Mouse (Mus musculus) lung, postnatal 25 days (tissue): ENCODE data around the gene Psmb7.

Experiments
- DNase-seq: peaks from one replicate; pipeline ENCODE4 v3.0.0; 2022; ENCODE audit warnings: low spot score

The Psmb7 gene

DNA sequence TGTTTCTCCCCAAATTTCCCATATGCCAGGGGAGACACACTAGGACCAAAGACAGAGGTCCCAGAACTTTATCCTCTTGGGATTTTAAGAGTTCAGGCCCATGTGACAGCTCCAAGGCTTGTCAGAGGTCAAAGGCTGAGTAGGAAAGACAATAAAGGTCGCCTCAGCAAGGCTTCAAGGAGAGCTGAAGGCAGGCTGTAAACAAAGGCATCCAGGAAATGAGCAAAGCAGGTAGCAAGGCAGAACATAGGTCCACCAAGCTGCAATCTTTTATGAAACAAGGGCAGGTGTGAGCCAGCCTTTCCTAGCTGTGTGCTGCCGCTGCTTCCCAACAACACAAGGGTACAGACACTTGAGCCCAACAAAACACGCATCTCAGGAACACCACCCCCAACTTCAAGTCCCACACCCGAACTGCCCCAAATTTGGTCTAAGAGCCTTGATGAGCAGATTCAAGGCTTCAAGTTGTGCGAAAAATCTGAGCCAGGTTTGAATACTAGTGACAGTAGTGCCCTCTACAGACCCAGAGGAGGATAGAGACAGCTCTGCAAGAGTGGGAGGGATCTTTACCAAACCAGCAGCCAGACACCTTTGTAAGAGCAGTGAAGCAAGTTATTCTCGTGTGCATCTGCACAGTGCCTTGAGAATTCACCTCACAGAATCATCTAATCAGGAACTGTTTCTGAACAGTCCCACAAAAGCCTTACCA lies 52.0 kb downstream of the Psmb7 start:
- no peak for DNase-seq

DNA sequence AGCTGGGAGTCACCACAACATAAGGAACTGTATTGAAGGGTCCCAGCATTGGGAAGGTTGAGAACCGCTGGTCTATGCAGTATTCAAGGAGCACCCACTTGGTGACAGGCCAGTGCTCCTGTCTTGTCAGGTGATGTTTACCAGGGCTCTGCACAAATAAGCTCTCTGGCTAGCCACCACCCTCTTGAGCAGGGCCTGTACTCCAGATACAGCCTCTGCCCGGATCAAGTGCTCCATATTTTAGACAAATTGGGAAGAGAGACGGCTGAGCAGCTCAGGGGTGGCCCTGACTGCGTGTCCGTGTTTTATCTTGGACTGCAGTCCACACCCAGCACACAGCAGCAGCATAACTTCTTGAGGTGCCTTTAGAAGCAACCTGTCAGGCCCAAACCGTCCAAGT lies 57.2 kb downstream of the Psmb7 start:
- DNase-seq: no peak

DNA sequence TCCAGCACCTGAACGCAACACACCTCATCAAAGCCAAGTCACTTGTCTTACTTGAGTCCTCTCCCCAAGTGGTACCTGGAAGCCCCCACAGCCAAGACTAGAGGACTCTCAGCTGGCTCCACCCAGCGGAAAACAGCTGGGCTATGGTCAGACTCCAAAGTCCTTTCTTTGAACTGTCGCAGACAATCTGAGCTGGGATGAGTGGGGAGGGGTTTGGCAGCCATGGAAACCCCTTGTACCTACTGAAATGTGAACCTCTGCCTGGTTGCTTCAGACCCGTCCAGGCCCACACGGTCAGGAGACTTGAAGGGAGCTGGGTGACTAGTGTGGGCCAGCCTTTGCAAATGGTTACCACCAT lies 58.5 kb downstream of the Psmb7 start:
- no peak for DNase-seq

DNA sequence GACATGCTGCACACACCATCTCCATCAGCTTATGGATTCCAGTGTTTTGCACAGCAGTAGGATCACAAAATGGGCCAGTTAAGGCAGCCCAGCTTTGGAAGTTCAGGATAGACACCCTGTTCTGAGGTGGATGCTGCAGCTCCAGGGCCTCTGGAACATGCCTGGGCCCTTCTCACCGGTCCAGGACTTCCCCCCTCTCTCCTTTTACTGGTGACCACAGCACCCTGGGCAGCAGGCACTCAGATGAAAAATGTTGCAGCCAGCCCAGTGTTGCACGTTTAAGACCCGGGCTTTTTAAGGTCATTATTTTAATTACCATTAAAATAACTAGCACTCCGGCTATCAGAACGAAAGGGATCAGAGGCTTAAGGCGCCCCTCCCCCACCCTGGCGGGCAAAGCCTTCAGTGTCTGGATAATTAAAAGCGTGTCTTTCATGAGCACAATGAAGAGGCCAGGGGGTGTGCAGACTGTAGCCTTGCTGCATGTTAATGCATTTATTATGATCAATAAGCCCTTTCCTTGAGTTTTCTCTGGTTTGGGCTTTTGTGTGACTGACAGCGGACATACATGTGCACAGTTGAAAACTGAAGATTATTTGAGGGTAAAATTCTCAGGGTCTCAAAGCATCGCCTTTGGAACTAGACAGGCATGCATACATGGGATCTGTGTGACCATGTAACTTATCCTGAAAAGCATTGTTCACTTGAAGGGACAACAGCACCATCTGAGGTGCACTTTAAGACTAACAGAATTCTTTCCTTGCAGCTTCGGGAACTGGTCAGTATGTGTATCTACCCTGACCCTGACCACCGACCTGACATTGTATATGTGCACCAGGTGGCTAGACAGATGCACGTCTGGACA lies 59.1 kb downstream of the Psmb7 start:
- no peak for DNase-seq

DNA sequence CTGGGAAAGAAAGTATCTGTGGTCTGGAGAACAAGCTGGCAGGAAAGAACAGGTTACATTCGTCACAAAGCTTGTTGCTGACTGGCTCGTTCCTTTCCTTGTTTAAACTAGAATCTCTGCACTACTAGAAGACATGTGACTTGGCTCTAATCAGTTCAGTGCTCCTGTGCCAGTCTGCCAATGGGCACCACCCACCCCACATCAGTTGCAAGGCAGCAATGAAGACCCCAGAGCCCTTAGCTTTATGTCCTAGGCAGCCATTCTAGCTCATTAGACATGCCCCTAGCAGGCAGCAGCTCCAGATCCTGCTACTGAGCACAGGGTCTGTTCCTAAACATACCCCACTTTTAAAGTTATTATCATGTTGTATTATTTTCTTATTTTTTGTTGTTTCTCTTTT lies 59.9 kb downstream of the Psmb7 start:
- DNase-seq: no peak

DNA sequence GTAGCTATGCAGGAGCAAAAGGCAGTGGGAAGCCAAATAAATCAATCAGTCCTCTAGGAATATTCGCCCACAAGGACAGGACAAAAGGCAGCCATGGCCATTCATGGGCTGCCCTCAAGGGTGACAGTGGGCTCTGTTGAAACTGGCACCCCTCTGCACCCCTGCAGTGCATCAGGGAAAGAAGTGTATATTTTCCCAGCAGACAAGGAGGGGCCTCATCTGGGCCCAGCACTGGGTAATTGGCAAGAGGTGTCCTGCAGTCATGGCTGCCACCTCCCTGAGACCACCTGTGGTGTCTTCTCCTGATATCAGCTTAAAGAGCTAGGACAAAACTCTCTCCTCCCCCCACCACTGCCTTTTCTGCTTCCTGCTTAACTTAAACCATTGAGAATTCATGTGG lies 64.4 kb downstream of the Psmb7 start:
- DNase-seq: no peak

DNA sequence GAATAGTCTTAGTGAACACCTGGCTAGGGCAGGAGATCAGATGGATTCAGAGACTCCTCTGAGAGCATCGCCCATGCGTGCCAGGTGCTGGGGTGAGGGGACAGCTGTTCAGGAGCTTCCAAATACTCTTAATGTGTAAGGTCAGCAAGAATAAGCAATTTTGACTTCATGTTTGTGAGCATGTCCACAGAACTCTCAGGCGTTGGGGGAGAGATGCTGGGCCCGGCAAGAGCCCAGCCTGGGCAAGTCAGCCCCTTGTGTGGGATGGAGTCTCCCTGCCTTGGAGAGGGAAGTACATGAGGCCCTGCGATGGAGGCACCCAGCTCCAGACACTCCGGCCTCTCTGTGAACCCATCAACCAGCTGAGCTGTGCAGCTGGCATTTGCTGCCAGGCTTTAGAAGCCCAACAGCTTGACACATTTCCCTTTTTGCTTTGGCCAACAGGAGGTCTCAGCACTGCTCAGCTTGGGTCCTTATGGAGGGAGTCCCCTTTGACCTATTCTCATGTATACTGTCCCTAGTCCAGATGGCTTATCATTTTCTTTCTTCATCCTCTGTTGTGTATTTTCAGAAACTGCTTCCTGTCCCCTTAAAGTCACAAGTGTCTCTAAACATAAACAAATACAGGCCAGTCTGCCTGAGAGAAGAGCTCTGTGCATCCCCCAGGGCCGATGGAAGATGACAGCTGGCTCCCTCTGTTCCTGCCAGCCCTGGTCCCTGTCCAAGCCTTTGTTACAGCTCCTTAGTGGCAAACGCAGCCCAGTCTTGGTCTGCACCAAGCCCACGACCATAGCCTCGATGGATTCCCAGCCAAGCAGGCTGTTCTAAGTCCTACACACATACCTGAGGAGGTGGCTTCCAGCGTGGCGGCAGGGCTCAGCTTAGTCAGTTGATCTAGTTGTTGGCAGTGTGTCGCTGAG lies 65.0 kb downstream of the Psmb7 start:
- DNase-seq: peak; percentile 45

DNA sequence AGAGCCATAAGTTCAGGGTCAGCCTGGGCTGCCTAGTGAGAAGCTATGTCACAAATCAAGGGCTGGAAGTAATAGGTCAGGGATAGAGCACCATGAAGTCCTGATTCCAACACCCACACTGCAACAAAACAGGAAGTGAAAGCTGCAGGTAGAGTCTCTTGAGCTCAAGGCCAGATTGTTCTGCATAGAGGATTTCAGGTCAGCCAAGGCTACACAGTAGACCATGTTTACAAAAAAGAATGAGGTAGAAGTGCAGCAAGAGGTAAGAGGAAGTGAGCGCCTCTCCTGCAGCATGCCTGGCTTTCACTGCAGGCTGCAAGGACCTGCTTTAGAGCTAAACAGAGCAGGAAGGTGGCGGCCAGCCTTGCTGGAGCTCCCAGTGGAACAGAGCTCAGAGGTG lies 69.2 kb downstream of the Psmb7 start:
- peak; percentile 15 for DNase-seq

DNA sequence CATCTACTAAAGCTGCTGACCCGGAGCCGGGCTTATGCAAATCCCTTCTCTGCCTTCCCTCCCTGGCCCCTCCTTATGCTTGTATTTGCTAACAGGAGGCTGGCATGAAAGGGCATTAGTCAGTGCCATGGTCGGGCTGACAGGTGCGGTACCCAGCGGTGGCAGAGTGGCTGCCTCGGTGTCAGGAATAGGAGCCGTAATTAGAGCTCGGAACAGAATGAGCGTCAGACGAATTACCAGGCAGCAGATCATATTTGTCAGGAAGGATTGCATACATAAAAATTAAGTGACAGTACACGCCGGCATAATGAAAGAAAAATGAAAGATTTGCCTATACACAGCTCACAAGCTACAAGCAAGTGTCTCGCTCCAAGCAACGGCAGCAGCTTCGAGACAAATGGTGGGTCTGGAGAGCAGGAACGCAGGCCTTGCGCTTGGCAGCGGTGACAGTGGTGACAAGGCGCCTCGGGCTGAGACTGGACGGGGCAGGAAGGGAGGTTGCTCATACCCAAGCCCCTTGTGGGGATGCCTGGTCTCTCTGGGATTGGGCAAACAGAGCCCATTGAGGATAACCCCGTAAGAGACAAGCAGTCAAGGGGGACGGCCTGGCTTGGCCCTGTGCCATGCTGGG lies 71.8 kb downstream of the Psmb7 start:
- DNase-seq: no peak

DNA sequence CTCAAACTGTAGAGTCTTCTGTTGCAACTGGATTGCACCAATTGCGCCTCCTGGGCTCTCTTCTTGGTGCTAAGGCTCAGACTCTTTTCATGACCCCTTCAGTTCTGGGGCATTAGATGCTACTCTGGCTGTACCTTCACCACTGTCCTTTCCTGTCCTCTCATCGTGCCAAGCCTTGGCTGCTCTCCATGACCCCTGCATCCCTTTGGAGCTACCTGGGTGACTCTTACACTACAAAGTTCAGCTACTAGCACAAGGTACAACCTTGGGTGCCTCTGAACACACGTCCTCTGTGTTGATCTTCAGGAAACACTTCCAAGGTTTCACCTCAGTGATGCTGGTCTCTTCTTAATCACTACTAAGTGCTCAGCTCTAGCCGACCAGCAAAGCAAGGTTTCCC lies 81.3 kb downstream of the Psmb7 start:
- DNase-seq: no peak

DNA sequence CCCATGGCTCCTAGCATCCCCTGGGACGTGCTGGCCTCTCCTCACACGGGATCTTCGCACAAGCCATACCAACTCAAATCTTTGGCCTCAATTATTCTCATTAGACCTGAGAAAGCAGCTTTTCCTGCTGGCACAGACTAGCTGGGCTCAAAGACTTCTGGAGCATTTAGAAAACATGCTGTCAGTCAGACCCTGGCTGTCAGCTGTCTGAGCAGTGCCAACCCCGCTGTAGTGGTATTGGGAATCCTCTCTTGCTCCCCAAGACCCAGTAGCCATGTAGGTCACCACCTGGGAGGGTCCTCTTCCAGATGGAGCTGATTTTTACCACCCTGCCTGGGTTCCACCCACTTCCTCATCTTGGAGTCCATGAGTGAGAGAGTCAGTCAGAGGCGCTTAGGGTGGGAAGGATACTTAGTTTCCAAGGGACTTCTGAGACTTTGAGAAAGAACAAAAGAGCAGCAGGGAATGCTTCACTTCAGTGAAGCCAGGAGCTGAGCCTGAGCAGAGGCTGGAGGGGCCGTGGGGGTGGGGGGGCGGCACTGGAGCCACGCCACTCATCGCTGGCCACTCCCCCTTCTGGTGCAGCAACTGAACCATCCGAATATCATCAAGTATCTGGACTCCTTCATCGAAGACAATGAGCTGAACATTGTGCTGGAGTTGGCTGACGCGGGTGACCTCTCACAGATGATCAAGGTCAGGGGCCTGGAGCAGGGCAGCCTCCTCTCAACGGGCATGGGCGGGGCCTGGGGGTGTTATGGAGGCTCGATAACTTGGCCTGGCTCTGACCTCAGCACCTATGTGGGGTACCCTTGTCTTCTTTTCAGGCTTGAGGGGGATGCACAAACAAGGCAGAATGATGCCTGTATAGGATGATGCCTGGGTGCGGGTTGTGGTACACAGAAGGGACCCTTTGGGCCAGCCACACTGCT lies 83.3 kb downstream of the Psmb7 start:
- DNase-seq: no peak

DNA sequence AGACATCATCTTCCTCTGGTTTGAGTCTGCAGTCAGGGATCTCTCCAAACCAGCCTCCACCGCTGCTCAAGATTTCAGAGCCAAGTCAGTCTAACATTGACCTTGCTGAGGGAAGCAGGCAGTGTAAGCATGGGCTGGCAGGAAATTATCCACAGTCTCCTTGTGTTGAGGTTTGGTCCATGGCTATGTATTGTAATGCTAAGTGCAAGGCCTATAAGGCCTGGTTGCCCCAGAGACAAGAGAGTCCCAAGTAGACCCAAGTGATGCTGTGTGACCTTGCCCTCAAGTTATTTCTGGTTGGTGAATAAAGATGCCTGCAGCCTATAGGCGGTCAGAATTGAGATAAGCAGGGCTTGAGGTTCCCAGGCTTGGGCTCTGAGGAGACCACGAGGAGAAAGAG lies 87.2 kb downstream of the Psmb7 start:
- DNase-seq: no peak

DNA sequence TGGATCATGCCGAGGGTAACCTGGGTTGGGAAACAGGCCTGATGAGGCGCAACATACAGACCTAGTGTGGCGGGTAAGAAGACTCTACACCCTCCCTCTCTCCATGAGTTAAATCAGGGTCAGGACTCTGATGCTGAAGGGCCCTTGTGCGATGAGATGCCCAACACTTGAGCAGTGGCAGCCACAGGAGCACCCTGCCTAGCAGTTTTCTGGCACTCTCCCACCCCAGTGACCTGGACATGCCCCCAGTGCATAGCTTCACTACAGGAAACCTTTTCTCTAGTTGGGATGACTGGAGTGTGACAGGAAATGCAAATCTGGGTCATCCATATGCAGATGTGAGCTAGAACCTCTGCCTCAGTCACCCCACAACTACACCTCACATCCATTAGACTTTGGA lies 88.2 kb downstream of the Psmb7 start:
- DNase-seq: no peak

DNA sequence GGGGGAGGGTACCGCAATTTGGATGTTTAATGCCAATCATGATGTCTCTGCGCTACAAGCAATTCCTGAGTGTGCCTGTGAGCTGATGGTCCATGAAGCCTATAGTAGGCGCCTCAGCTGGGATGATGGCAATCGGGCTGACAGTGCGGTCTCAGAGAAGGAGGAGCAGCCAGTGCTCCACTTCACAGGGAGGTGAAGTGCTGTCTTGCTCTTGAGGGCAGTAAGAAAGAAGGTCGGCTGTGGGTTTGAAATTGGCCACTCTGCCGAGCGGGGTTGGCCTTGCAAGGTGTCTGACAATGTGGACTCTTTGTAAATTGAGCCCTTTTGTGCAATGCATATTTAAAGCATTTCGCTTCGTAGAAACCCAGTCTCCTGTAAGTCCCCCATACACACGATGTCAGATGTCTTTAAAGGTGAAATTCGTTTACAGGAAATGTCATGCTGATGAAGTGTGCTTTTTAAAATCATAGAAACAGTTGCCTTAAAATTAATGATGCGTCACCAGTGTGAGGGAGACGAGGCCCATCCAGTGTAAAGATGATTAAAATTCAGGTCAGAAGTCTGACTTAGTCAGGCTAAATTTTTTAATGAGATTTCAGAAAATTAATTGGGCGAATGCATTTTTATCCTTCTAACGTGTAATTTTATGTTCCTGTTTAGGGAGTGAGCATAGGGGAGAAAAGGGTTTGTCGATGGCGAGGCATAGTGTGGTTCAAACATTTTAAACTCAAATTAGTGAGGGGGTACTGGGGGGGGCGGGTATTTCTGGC lies 89.5 kb downstream of the Psmb7 start:
- DNase-seq: no peak

DNA sequence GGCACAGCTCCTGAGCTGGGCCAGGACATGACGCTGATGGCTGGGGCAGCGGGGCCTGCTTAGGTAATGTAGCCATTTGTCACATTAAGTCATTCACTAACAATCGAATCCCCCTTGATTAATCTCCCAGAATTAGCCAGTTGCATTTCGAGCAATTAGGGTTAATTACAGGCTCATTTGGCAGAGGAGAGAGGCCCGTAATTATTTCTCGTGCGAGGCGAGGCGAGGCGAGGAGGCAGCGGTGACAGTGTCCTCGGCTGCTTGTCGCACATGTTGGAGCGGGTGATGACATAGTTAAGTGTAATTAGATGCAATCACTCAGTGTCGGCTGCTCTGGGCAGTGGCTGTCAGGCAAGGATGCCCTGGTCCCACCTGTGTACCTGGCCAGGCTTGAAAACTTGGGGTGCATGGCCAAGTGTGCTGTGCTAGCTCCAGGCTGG lies 91.9 kb downstream of the Psmb7 start:
- no peak for DNase-seq

DNA sequence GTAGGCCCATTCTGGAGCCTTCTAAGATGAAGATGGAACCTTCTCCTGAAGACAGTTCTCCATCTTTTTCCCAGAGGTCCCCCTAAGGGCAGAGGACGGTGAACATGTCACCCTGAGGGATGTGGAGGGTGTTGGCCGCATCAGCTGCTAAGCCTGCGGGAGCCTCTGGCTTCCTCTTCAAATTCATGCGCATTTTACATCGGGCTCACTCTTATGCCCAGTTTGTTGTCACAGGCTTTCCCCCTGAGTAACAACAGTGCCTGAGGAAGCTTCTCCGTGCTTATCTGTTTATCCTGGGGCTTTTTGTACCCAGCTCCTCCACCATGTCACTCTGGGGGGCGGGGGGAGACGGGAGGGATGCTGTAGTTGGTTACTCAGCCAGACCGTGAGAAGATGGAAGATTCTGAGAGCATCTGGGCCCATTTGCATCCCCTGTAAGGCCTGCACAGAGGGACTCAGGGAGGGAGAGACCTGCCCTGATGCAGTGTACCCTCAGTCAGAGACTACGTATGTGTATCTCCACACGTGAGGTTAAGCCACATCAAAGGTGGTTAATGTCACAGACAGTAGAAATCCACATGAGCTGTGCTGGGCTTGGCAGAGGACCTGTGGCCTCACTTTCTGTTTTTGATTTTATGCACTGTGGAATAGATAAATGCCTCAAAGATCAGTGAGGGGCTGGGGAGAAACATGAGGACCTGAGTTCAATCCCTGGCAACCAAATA lies 95.9 kb downstream of the Psmb7 start:
- no peak for DNase-seq

DNA sequence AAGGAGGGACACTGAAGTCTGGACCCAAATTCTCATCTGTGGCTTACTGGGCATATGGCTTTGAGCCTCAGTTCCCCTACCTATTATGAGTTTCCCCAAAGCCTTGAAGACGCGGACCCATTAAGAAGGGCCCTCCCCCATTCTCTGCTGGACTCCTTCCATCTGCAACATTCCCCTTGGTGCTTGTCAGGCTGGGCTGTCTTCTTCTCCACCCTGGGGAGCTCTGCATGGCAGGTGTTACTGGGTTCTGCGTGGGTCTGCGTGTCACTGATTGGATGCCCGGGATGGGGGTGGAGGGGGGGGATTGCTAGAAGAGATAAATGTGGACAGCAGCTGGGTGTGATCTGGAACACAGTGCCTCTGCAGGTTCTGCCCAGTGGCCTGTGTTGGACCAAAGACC lies 97.1 kb downstream of the Psmb7 start:
- DNase-seq: no peak

DNA sequence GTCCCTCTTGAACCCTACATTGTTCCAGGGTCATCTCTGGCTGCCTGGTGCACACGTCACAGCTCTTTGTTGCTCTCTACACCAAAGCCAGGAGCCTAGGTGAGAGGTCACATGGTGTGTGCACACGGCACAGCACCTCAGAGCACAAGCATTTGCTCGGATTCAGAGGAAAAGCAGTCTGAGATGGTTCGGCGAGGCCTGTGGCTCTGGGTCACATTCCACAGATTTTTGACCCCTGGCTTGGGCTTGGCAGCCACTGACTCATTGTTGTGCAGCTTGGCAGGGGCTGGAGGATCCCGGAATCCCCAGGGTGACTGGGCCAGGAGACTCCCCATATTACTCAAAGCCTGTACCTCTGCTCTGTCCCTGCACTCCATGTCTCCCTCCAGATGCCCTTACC lies 97.7 kb downstream of the Psmb7 start:
- DNase-seq: peak; percentile 71

DNA sequence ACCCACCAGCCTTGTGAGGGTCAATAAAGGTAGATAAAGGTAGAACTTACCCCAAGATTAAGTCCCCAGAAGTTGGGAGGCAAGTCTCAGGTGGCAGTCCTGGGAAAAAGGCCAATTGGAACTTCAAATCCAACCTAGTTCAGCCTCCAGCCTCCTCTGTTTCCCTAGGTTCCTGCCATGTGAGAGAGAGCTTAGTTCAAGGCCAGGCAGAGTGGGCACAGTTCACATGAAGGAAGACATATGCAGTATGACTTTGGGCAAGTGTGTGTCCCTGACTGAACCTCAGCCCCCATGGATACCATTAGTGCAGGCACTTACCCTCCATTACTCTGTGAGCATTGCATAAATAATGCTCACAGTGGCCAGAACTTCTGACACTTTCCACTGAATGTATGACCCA lies 98.2 kb downstream of the Psmb7 start:
- no peak for DNase-seq

DNA sequence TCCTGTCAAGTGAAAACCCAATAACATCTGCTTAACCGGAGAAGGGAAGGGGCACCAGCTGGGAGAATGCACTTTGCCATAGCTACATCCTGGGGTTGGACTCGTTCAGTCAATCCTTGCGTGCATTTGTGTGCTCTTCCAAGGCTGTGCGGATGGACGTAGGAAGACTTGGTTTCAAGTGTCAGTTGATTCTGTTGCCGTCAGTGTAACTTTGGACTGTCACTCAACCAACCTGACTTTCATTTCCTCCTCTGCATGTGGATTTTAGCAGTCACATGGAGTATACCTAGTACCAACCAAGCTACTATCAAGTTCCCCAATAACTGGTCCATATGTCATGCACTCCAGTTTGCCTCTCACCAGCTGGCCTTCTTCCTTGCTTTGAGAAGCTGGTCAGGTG lies 98.9 kb downstream of the Psmb7 start:
- DNase-seq: peak; percentile 28
